Mouse (Mus musculus) gastrocnemius, adult 8-10 months (tissue): ENCODE measurements around the gene Spg21. TPM values are rescaled to one million over a fixed set of nuclear protein-coding genes. Genes with fewer than 3 reads are reported as not detected.

ENCODE experiments used
- DNase-seq, 2 experiments: peaks; one replicate each; pipeline ENCODE4 v3.0.0; 2022; ENCODE audit warnings: low spot score in 2 of 2
- total RNA-seq, 4 experiments: library from RNA; stranded (reverse); gene quantifications; 2 replicates each; pipeline ENCODE4 v1.2.4; 2022

The Spg21 gene
- total RNA-seq = 10 to 100 TPM in 1 of 4 experiments, 1 to 10 TPM in 3; 5.8 to 15.8 (median 7.6) TPM

DNA sequence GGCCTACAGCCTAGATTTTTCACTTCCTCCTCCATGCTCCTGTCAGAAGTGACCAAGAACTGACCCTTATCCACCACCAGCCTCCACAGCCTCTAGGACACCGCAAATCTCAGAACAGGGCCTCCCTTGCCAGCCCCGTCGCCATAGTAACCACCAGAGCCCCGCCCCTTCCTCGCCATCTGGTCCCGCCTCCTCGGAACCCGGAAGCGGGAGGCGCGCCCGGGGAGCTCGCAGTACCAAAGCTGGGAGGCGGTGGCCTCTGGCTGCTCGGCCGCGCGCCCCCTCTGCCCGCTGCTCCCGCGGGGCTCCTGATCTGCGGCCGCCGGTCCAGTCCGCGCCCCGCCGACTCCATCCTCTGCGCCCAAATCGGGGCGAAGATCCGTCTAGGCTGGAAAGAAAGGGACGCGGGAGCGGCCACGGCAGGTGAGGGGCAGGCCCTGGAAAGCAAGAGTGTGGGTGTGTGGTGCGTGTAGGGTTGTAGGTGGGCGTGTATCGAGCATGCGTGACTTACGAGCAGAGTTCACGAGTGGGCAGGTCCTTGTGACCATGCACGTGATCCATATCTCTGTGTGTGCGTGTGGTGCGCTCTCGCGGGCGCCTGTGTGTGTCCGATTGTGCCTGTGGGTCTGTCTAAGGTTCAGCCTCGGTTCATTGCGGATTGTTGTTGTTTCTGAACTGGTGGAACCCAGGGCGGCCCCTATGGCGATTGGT, at the start of gene Spg21:
Gene Spg21, plus strand, starts transcription at position 216 of the 711 bp plus-strand sequence.
- DNase-seq = peak; percentile 91

- DNase-seq = no peak
Observed at GRCm38 (mm10) chr9:65411326-65411725, 49.4 kb upstream of the Spg21 start.

GRCm38 (mm10) chr9:65417738-65418137, 43.0 kb upstream of the Spg21 start:
- no peak for DNase-seq

DNA sequence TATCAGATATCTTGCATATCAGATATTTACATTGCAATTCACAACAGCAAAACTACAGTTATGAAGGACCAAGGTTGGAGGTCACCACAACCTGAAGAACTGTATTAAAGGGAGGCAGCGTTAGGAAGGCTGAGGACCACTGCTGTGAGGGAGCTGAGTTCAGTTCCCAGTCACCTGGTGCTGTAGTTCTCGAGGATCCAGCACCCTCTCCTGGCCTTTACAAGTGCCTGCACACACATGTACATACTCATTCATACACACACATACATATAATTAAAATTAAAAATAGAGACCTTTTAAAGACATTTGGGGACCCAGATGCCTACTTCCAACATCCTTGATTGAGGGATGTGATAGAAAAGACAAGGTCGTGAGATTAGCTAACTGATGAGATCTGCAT, 41.1 kb upstream of the Spg21 start:
- DNase-seq = no peak

- no peak for DNase-seq
Observed at GRCm38 (mm10) chr9:65422760-65423501, 37.8 kb upstream of the Spg21 start, which contains the start of gene Slc51b. TSS of gene Slc51b (minus strand) at chr9:65422955.

- DNase-seq = no peak
Observed at GRCm38 (mm10) chr9:65424393-65424792, 36.4 kb upstream of the Spg21 start.

DNA sequence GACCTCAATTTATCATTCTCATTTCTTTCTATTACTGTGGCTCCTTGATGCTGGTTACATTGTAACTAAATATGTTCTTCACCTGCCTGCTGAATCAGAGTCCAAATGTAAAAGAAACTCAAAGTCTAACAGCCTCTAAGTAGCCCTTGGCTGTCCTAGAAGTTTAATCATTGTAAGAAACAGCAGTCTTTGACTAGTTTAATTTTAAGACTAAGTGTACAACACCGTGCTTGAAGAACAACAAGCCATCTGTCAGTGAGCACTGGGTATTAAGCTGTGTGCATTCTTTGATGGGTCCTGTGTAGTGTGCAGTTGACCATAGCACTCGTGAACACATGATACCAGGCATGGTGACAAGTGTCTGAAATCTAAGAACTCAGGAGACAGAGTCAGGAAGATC, 33.2 kb upstream of the Spg21 start:
- no peak for DNase-seq

- DNase-seq = no peak
Observed at GRCm38 (mm10) chr9:65428003-65428402, 32.7 kb upstream of the Spg21 start.

GRCm38 (mm10) chr9:65430401-65430800, 30.3 kb upstream of the Spg21 start:
- no peak for DNase-seq

DNA sequence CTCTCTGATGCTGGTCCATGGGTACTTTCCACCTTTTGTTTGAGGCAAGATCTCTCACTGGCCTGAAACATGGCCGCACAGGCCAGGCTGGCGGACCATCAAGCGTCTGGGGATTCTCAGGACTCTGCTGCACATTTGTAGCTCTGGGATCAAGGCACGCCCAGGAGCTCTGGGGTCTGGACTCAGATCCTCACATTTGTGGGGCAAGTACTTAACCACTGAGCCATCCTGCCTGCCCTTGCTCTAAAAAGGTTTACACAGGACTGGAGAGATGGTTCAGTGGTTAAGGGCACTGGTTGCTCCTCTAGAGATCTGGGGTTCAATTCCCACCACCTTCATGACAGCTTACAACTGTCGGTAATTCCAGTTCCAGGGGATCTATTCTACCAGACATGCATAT, 29.8 kb upstream of the Spg21 start:
- no peak for DNase-seq

DNA sequence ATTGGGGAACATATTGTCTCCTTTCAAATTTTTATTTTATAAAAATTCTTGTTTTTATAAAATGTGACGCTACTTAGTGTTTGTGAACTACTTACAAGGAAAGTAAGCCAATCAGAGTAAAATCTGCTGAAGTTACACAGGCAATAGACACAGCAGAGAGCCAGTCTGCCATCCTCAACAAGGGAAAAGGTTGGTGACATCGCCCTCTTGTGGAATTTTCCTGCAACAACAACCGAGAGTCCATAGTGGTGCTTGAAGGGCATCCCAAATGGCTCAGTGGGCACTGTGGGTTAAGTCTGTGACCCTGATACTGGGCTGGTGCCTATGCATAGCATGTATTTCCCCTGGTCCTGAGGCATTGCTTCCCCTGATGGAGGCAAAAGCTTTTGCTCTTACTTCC, 28.5 kb upstream of the Spg21 start:
- DNase-seq = peak; percentile 73 to 77

GRCm38 (mm10) chr9:65434140-65434539, 26.6 kb upstream of the Spg21 start:
- peak; percentile 13 to 18 for DNase-seq

DNA sequence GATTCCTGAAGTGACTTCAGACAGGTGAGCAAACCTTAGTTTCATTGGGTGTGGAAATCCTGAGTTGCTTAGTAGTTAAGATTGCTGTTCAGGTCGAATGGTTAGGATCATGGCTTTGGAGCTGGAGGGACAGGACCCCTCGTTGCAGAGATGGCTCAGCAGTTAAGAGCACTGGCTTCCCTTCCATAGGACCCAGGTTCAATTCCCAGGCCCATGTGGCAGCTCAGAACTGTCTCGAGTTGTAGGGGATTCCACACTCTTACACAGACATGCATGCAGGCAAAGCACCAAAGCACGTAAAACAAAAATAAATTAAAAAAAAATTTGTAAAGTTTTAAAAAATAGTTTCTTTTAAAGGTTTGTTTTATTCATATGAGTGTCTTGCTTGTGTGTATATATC, 25.5 kb upstream of the Spg21 start:
- no peak for DNase-seq

DNA sequence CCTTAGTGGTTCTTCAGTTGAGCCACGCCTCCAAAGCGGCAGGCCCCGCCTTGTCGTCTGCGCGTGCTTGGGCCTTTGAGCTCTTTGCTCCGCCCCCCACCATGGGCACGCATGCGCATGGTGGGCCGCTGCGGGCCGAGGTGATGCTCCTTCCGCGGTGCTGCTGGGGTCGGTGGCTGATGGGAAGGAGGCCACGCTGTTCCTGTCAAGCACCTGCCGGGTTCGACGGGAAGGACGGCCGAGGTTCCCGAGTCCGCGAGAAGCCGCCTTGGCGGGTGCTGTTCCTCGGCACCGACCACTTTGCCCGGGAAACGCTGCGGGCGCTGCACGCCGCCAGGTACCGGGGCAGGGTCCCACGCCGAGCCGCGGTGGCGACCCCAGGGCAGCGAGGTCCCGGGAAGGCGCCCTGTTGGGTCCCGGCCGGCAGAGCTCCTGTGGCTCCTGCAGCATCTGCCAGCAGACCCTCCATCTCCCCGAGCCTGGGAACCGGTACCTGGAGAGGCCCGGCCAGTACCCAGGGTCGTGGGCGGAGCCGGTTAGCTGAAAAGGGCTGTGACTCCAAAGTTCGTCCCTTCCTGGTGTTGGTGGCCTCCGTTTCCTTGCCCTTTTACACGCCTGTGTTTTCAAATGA, 25.0 kb upstream of the Spg21 start, which contains the start of gene Mtfmt:
Gene Mtfmt, plus strand, starts transcription at position 112 of the 631 bp plus-strand sequence.
- DNase-seq = peak; percentile 90 to 91

DNA sequence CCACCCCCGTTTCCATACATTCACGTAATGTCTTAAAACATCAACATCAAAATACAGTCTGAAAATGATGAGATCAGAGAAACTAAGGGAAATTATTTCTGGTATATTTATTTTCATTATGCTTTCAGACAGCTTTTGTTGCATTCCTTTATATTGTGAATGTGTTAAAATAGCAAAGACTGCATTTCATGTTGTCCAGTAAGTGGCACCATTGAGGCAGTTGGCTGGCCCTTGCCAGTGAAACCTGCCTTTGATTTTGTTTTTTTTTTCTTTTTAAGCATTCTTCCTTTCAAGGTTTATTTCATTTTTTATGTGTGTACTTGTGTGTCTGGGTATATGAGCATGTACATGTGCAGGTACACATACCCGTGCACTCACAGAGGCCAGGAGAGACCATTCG, 16.1 kb upstream of the Spg21 start:
- DNase-seq = no peak

DNA sequence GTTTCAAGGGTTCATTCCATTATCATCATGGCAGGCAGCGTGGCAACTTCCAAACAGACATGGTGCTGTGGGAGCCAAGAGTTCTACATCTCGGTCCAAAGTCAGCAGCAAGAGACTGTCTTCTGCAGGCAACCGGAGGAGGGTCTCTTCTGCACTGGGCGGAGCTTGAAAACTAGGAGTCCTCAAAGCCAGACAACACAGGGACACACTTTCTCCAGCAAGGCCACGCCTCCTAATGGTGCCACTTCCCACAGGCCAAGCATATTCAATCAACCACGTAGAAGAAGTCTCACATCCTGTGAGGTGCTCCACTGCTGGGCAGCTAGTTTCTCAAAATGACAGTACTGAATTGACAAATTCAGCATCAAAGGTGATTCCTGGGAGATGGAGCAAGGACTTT, 12.8 kb upstream of the Spg21 start:
- no peak for DNase-seq

DNA sequence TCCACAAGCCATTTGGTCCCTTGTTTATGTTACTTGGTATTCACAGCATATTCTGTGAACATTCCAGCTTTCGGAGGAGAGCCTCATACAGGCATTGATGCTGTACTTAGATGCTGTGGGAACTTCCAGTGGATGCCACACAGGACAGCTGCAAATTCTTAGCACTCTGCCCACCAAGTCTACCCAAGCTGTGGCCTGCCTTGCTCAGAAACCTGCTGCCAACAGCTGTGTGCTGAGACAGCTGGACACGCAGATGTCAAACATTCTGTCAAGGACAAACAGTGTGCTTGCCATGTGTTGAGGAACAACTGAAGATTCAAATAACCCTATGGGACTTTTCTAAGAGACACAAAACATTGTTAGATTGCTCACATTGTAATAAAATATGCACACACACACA, 1.8 kb upstream of the Spg21 start:
- no peak for DNase-seq

DNA sequence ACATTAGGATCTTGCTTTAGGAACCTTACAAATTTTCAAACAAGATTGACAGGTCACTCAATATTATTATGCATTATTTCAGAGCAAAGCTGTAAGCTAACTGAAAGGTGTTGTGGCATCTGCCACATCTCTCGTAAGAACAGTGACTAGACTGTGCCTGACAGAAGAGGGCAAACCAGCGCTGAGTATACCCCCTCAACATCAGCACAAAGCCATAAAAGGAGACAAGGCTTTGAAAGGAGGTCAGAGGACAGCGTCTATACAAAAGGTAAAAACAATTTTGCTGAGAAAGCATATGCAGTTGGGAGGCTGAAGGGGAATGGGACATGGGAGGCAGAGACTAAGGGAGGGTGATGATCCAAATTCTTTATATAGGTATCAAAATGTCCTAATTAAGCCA, 549 bp upstream of the Spg21 start:
- no peak for DNase-seq

- DNase-seq = no peak
Observed at GRCm38 (mm10) chr9:65462544-65462943, 1.8 kb downstream of the Spg21 start.

DNA sequence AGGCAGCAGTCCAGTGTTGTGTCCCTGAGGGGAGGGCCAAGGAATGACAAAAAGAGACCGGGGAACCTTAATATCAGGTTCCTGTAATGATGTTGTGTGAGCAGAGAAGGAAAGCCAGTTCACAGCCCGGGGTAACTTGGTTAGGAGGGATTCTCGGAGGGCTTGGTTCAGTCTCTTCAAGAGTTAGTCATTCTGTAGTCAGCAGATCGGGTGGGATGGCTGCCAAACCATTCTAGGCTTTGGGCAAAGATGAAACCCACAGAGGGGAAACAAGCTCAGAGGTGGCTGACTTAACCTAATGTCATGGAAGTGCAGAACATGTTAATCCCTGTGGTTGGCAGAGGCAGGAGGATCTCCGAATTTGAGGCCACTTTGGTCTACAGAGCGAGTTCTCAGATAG, 3.4 kb downstream of the Spg21 start:
- peak in 1 of 2 experiments; percentile 12 for DNase-seq

DNA sequence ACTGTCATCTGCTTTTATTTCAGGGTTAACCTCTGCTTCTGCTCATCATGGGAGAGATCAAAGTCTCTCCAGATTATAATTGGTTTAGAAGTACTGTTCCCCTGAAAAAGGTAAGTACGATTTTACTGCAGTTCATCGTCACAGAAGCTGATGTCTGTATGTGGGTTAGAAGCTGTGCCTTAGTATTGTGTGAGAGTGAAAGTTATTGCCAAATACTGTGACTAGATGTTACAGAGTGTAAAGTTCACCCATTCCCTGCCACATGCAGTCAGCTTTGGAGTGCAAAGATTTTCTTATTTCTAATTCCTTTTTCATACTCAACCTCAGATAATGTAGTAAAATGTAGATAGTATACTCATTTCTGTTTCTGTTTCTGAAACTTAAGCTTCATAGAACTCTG, 4.5 kb downstream of the Spg21 start:
- DNase-seq = no peak

DNA sequence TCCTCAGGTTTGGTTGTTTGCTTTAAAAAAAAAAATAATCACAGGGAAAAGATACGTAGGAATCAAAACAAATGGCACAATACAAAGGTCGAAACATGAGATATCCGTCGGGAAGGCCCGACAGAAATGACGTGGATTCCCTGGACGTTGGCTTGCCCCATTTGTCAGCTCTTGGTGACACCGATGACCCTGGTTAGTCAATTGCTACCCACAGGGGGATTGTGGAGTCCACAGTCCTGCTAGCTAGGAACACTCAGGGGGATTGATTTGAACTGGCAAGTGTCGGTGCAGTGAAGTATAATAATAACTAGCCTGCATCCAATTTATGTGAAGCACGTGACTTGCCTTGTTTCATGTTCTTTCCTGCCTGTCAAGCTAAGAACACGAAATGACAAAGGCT, 6.9 kb downstream of the Spg21 start:
- no peak for DNase-seq
